Mouse (Mus musculus) CD4-positive helper T cell, adult 2 months (primary cell): Measurements from ENCODE around the gene Crhr2.

Source experiments
- DNase-seq: peaks from one replicate; pipeline ENCODE4 v3.0.0-alpha.2; 2012; ENCODE audit warnings: low read depth, missing footprints, low spot score

Crhr2 gene

GRCm38 (mm10) chr6:55045326-55045725 is 87.5 kb downstream of the Crhr2 start:
- DNase-seq, result no peak

DNA sequence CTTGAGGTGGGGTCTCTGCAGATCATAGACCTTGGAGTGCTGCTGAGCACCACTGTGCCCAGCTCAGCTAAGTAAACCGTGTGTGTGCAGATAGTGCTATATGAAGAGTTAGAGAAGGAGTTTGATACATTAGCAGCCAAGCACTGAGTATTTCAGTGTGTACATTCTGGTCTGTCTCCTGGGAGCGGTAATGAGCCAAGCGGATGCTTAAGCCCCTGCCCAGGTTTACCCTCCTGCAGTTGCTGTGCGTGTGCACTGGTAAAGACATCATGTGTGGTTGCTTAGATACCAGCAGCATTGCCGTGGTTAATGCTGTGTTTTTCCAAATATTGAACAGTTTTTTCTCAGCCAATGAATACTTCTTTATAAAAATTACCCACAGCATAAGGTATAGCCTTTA is 88.3 kb downstream of the Crhr2 start:
- no peak for DNase-seq

DNA sequence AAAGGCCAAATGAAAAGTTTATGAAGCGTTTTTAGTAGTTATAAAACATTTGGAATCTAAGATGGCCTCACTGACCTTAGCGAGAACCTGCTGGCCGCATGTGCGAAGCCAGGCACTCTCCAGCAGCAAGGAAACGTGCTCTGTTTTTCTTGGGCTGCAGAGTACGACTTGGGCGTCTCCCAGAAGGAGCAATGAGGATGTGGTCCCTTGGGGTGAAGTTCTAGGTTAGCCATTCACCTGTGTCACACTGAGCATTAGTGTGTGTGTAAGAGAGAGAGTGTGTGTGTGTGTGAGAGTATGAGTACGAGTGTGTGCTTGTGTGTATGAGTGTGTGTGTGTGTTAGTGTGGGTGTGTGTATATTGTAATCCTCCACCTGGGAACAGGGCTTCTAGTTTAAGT is 89.6 kb downstream of the Crhr2 start:
- no peak for DNase-seq
